Mouse (Mus musculus): ENCODE measurements around the gene Fcrlb.
A peak's percentile ranks its signal among the peaks of the same experiment; 100 is the strongest.

Gene Fcrlb

GRCm38 (mm10) chr1:170907456-170908191 is 5.1 kb downstream of the Fcrlb start:
- DNase-seq (ENCODE audit: low spot score): no peak

- DNase-seq (ENCODE audit: low spot score): no peak
Observed at GRCm38 (mm10) chr1:170907111-170907455, 5.7 kb downstream of the Fcrlb start.

- no peak for DNase-seq (ENCODE audit: low spot score)
Observed at GRCm38 (mm10) chr1:170903485-170903884, 9.3 kb downstream of the Fcrlb start.

GRCm38 (mm10) chr1:170901536-170902238 is 11.1 kb downstream of the Fcrlb start:
- peak; percentile 88 for DNase-seq (ENCODE audit: low spot score)

GRCm38 (mm10) chr1:170900799-170901467 is 11.8 kb downstream of the Fcrlb start:
- DNase-seq (ENCODE audit: low spot score): peak; percentile 75

GRCm38 (mm10) chr1:170898413-170899075 is 14.2 kb downstream of the Fcrlb start:
- DNase-seq (ENCODE audit: low spot score): no peak

GRCm38 (mm10) chr1:170896651-170897281 is 16.0 kb downstream of the Fcrlb start:
- DNase-seq (ENCODE audit: low spot score): no peak

GRCm38 (mm10) chr1:170894603-170895602 is 17.8 kb downstream of the Fcrlb start:
- DNase-seq (ENCODE audit: low spot score): peak; percentile 64

GRCm38 (mm10) chr1:170892279-170892678 is 20.5 kb downstream of the Fcrlb start:
- no peak for DNase-seq (ENCODE audit: low spot score)

GRCm38 (mm10) chr1:170891646-170892045 is 21.1 kb downstream of the Fcrlb start:
- no peak for DNase-seq (ENCODE audit: low spot score)

GRCm38 (mm10) chr1:170889310-170889709 is 23.4 kb downstream of the Fcrlb start:
- no peak for DNase-seq (ENCODE audit: low spot score)

GRCm38 (mm10) chr1:170886044-170886458 is 26.7 kb downstream of the Fcrlb start:
- DNase-seq (ENCODE audit: low spot score): no peak

- DNase-seq (ENCODE audit: low spot score): peak; percentile 76
Observed at GRCm38 (mm10) chr1:170884978-170885561, 27.7 kb downstream of the Fcrlb start, which contains the start of the genes Gm26620 and Dusp12. TSS of gene Gm26620 (plus strand) at chr1:170885065. TSS of gene Dusp12 (minus strand) at chr1:170885540.

GRCm38 (mm10) chr1:170884390-170884789 is 28.4 kb downstream of the Fcrlb start:
- no peak for DNase-seq (ENCODE audit: low spot score)

- DNase-seq (ENCODE audit: low spot score): no peak
Observed at GRCm38 (mm10) chr1:170882915-170883485, 29.7 kb downstream of the Fcrlb start.

GRCm38 (mm10) chr1:170876906-170877305 is 35.8 kb downstream of the Fcrlb start:
- no peak for DNase-seq (ENCODE audit: low spot score)

GRCm38 (mm10) chr1:170875676-170876075 is 37.1 kb downstream of the Fcrlb start:
- DNase-seq (ENCODE audit: low spot score): no peak

GRCm38 (mm10) chr1:170871961-170872360 is 40.8 kb downstream of the Fcrlb start:
- no peak for DNase-seq (ENCODE audit: low spot score)

- no peak for DNase-seq (ENCODE audit: low spot score)
Observed at GRCm38 (mm10) chr1:170871402-170871801, 41.3 kb downstream of the Fcrlb start.

- no peak for DNase-seq (ENCODE audit: low spot score)
Observed at GRCm38 (mm10) chr1:170868905-170869283, 43.8 kb downstream of the Fcrlb start.

Measured in c-Kit-positive CD71-positive TER-119-positive erythroid progenitor cells, embryonic 14.5 days (primary cell).